Mouse (Mus musculus): ENCODE data around the gene Comt.

Comt gene

DNA sequence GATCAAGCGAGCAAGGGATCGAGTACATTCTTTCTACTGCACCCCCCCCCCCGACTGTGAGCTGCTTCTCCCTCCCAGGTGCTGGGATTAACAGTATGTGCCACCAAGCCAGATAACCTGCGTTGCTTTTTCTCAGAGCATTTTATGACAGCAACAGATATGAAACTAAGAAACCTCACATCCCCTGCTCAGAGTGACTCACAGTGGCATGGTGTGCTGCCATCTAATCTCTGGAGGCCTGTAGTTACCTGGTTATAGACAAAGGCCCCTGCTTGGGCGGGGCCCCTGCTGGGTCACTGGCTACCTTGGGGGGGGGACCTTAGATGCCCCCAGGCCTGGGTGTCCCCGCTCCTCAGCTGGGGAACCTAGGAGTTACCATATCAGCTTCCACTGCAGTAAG is 68.7 kb downstream of the Comt start:
- DNase-seq (ENCODE audit: low read depth, low spot score): no peak

- DNase-seq (ENCODE audit: low read depth, low spot score): no peak
Observed at GRCm38 (mm10) chr16:18356961-18357360, 69.7 kb downstream of the Comt start.
